Mouse (Mus musculus) adrenal gland, adult (tissue): ENCODE measurements around the gene Gm10337.
A peak's percentile ranks its signal among the peaks of the same experiment; 100 is the strongest.

Source experiments
- DNase-seq, 2 experiments: peaks; one replicate each; pipeline ENCODE4 v3.0.0; 2022 to 2023; ENCODE audit warnings: low spot score in 1 of 2; ENCODE audit not compliant: inconsistent age in 2 of 2

The Gm10337 gene

GRCm38 (mm10) chr15:102499370-102499769 lies 4.2 kb upstream of the Gm10337 start:
- DNase-seq = no peak

GRCm38 (mm10) chr15:102499851-102500250 lies 3.7 kb upstream of the Gm10337 start:
- no peak for DNase-seq

DNA sequence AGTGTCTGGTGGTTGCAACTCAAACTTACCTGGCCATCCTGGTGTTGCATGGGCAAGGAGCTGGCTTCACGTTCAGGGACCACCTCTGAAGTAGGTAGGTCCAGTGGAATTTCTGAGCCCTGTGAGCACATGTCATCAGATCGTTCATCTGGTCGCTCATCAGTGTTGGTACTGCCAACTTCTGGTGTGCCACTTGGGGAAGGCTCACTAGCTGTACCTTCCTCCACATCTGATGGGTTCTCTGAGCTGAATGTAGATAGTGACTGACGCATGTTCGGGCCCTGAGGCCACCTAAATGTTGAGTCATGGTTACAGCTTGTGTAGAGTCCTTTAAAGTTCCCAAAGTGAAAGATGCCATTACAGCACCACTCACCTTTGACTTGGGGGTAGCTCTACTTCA lies 3.0 kb upstream of the Gm10337 start:
- DNase-seq = no peak

GRCm38 (mm10) chr15:102501084-102501814 lies 2.3 kb upstream of the Gm10337 start:
- DNase-seq = no peak

- DNase-seq = peak in 1 of 2 experiments; percentile 37
Measured at GRCm38 (mm10) chr15:102502254-102502840, 1.2 kb upstream of the Gm10337 start.

DNA sequence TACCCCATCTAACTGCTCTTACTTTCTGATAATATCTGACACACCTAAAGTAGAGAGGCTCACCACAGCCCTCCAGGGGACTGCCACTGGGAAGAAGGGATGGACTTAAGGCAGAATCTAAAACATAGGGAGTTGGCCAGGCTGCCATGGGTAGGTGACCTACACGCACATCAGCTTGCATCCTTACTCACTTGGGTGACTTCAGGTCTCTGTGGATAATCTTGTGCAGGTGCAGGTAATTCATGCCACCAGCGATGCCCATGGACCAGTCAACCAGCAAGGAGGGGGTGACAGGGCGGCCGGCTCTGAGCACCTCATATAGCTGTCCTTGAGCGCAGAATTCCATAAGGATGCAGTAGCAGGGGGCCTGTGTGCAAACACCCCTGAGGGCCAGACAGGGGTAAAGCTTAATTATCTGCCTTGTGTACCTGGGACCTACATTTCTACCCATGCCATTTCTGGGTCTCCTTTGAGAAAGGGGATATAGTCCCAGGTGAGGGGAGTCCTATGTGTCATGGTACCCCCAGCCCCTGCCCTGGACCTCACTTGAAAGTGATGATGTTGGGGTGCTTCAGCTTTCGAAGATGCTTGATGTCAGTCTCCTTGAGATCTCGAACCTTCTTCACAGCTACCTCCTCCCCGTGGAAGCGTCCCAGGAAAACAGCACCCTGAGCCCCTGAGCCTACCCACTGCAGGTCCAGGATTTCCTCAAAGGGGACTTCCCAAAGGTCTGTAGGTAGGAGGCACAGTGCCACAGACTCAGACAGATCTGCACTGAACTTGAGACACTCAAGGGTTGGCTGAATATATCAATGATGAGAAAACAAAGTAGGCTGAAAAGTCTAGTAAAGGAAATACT lies 631 bp downstream of the Gm10337 start:
- DNase-seq = peak in 1 of 2 experiments; percentile 34

DNA sequence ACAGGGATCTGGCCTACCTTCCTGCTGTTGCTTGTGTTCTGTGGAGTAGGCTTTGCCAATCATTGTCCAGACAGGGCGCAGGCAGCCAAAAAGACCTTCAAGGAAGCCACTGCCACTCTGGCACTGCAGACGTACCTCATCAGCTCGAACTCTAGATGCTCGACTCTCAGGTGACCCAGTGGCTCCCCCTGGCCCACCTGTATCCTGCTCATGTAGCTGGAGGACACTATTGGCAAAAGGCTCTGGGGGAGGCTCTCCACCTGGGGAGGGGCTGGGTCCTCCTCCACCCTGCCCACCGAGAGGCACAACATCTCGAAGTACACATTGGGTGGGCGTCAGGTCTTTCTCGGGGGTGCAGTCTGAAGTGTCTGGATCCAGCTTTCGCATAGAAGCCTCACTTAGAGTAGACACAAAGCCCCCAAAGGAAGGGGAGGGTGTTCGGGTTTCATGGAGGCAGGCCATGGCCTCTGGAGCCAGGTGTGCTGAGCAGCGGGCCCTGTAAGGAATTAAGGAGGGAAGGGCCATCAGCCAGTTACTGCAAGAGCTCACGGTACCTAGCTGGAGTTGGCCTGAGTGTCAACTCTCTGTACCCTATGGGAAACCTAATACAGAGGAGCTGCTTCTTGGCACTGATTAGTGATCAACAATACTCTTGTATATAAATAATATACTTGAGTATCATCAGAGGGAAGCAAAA lies 1.7 kb downstream of the Gm10337 start:
- DNase-seq = no peak

GRCm38 (mm10) chr15:102505770-102506463 lies 2.4 kb downstream of the Gm10337 start:
- DNase-seq = no peak

GRCm38 (mm10) chr15:102506464-102506830 lies 2.9 kb downstream of the Gm10337 start:
- no peak for DNase-seq

DNA sequence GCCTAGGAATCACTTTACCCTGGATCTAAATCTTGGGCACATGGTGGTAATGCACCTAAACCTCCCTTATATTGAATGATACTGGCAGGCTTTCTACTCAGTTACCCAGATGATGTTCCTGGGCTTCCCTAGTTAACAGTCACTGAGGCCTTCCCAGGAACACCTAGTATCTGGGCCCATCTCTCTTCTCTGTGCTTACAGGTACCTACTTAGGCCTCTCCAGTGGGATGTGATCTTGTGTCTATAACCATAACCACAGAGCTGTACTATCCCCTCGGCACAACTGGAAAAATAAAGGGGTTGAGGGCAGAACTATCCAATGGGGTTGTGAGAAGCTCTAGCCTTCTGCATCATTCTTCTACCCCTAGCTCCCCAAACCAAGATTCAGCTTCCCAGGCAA lies 3.3 kb downstream of the Gm10337 start:
- DNase-seq = no peak

DNA sequence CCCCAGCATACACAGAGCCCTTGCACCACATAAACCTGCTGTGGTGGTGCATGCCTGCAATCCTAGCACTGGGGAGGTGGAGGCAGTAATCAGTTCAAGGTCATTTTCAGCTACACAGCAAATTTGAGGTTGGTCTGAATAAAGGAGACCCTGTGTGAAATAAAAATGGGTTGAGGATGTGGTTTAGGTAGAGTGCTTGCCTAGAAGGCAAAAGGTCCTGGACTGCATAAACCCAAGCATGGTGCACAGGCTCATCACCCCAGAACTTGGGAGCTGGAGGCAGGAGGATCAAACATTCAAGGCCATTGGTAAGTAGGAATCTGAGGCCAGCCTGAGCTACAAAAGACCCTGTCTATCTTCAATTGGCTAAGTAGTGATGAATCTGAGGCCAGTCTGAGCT lies 4.0 kb downstream of the Gm10337 start:
- DNase-seq = no peak

DNA sequence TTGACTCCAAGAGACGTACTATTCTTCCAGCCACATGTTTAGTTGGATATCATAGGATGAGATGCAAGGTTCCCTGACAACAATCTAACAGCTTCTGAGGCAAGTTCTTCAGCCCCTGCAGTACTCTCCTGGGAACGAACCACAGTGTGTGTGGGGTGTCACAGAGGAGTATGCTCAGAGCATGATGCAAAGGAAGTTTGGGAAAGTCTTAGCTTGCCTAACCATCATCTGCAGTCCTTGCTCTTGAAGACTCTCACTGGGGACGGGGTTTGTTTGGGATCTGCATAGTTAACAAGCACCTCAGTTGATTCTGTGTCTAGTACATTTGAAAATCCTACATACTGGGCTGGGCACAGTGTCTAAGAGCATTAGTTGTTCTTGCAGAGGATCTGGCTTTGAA lies 4.8 kb downstream of the Gm10337 start:
- DNase-seq = no peak

DNA sequence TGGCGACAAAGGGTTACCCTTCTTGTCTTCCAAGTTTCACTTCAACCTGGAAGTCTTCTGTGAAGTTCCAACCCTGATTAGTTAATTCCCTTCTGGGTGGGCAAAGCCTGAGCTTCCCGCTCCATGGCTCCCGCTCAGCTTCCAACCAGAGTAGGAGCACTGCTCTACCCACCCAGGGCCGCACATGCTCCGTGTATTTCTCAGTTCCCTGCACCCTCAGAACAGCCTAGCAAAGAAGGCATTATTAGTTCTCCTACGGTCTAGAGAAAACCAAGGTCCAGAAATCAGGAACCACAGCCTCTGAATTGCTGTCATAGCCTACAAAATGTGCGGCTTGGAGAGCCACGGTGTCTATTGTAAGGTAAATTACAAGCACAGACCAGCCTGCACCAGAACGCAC lies 6.6 kb downstream of the Gm10337 start:
- DNase-seq = peak in 1 of 2 experiments; percentile 69

- DNase-seq = peak; percentile 91 to 95
Measured at GRCm38 (mm10) chr15:102510590-102511284, 7.2 kb downstream of the Gm10337 start.

- DNase-seq = no peak
Measured at GRCm38 (mm10) chr15:102511285-102511833, 7.8 kb downstream of the Gm10337 start.

DNA sequence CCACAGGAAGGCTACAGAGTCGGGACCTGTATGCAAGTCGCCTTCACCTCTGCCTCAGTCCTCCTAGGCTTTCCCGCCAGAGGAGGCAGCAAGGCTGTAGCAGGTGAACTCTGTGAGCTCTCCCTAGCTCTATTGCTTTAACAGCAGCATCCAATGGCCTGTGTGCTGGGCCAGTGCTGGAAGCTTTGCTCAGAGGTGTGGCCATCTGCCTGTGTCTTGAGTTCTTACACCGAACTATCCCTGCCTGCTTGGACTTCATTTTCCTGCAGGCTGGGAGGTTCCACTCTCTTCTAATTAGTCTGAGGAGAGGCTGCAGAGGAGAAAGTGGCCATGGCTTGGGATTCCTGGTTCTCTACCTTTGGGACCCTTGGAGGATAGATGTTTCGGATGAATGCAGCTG lies 8.5 kb downstream of the Gm10337 start:
- DNase-seq = no peak

DNA sequence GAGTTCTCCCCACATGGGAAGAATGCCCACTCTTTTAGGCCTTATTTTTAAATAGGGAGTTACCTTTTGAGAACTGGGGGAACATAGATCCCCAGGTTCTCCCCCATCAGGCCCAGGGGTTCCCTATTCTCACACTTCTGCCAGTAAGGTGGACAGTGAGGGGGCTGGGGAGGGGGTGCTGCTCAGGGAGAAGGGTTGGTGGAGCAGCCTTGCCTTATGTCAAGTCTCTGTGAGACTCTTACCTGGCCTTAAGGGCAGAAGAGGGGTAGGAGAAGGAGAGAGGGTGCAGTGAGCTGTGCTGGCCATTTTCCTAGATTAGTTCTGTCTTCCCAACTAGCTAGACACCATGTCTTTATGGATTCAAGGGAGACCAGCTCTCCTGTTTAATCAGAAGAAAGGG lies 8.9 kb downstream of the Gm10337 start:
- no peak for DNase-seq

DNA sequence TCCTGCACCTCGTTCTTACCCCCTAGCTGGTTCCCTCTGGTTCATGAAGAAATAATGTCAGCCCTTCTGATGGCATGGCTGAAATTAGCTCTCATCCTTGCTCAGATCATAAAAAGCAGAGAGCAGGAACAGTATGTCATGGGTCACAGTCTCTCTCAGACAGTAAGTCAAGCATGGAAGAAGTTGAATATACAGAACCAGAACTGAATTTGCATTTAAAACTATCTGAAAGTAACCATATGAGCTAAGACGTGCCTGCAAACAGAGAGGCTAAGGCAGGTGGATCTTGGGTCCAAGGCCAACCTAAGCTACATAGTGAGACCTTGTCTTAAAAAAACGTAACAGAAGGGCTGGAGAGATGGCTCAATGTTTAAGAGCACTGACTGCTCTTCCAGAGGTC lies 9.5 kb downstream of the Gm10337 start:
- no peak for DNase-seq

DNA sequence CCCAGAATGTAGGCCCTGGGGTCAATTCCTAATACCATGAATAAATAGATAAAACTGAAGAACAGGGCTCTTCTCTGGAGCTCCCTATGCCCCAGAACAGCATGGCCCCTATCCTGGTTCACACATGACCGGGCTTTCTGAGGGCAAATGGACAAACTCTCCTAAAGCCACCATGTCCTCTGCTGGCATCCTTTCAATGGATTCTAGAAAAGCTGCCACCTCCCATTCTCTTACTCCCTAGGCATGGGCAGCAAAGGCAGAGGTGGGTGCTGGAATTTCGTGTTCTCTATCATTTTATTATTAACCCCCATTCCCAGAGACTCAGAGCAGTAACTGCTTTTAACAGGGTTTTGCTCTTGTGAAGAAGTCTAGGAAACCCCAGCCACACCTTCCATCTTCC lies 11.7 kb downstream of the Gm10337 start:
- no peak for DNase-seq

DNA sequence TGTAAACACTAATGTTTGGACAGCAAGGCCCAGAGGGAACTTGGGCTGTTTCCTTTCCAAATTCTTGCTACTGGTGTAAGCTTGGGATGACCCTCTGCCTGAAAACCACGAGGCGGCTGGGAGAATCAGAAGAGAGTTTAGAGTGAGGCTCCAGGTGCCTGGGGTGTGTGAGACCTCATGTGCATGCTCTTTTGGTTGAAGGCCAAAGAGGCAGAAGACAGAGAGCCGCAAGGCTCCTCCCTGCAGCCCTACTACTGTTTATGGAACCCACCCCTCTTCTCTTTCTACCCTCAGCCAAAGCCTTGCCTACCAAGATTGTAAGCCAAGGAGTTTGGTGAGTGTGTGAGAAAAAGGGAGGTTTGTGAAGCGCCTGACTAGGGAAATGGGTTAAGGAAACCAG lies 12.3 kb downstream of the Gm10337 start:
- DNase-seq = peak in 1 of 2 experiments; percentile 43
